ENCODE assay signal across 9 mouse cellular contexts in genomic region chr13:41339653-41340351, GRCm38 (mm10).
DNase-seq lines count a peak whose midpoint lies in the region; ATAC-seq and TF ChIP-seq lines count a peak whose summit lies in the region.
"Had no signal": no experiment of that assay in that cellular context is flagged by ENCODE, and none has a peak within 500 bp of the region (broad histone marks: within the 10 kb centered on the region; RNA-seq: fewer than 3 reads in every experiment).

No protein-coding gene starts in this region.

- no peak overlapping the region for H3K4me3 ChIP-seq in intestine, embryonic 15.5 days (replicated peaks)
- peak overlapping the region; percentile 26; the same call in 1 of the 2 replicates for H3K4me3 ChIP-seq in left cerebral cortex, adult 2 months
- H3K4me3 ChIP-seq in neural tube, embryonic 15.5 days (replicated peaks) = no peak overlapping the region
- H3K4me3 ChIP-seq: liver, embryonic 13.5 days had no signal

- 70% methylated on average over 22 of the region's 22 CpGs for WGBS in intestine, embryonic 15.5 days
- 65% methylated on average over 22 of the region's 22 CpGs for WGBS in neural tube, embryonic 15.5 days

- peaks cover 38% of the 10 kb centered on the region for H3K4me1 ChIP-seq in intestine, embryonic 15.5 days (replicated peaks)
- peaks cover 16% of the 10 kb centered on the region for H3K4me1 ChIP-seq in neural tube, embryonic 15.5 days

- no peak overlapping the region for H3K4me2 ChIP-seq in intestine, embryonic 15.5 days (replicated peaks)
- peak overlapping the region; percentile 22; the same call in 1 of the 2 replicates for H3K4me2 ChIP-seq in neural tube, embryonic 15.5 days
- H3K4me2 ChIP-seq: liver, embryonic 13.5 days had no signal

- no peak for ATAC-seq in intestine, embryonic 15.5 days
- peak; percentile 76 for ATAC-seq in neural tube, embryonic 15.5 days (ENCODE audit: low FRiP score)
- no peak for ATAC-seq in inflammation-experienced regulatory T-cells, adult 6 months

- TF ChIP-seq CTCF in left cerebral cortex, adult 2 months (IDR thresholded peaks at IDR 0.05) = no peak

- no peaks in the 10 kb centered on the region for H3K27me3 ChIP-seq in intestine, embryonic 15.5 days (replicated peaks)
- no peaks in the 10 kb centered on the region for H3K27me3 ChIP-seq in neural tube, embryonic 15.5 days (replicated peaks)
- H3K27me3 ChIP-seq: liver, embryonic 13.5 days had no signal

- peaks cover 3% of the 10 kb centered on the region; the same call in 1 of the 2 replicates for H3K36me3 ChIP-seq in intestine, embryonic 15.5 days
- H3K36me3 ChIP-seq in neural tube, embryonic 15.5 days = no peaks in the 10 kb centered on the region
- H3K36me3 ChIP-seq: liver, embryonic 13.5 days had no signal

- H3K27ac ChIP-seq in intestine, embryonic 15.5 days = peak overlapping the region; percentile 54
- peak overlapping the region; percentile 6; the same call in 1 of the 2 replicates for H3K27ac ChIP-seq in left cerebral cortex, adult 2 months
- H3K27ac ChIP-seq in neural tube, embryonic 15.5 days (replicated peaks) = peak overlapping the region; percentile 77
- H3K27ac ChIP-seq: liver, embryonic 13.5 days had no signal

- no peaks in the 10 kb centered on the region for H3K9me3 ChIP-seq in intestine, embryonic 15.5 days
- no peaks in the 10 kb centered on the region for H3K9me3 ChIP-seq in neural tube, embryonic 15.5 days (replicated peaks)
- H3K9me3 ChIP-seq: liver, embryonic 13.5 days had no signal

- H3K9ac ChIP-seq in intestine, embryonic 15.5 days = no peak overlapping the region
- no peak overlapping the region for H3K9ac ChIP-seq in neural tube, embryonic 15.5 days (replicated peaks)
- H3K9ac ChIP-seq: liver, embryonic 13.5 days had no signal

- intact Hi-C loops in left cerebral cortex, adult 2 months (cut with DNase I) = loop anchor here (1.0 kb wide), 2 partner anchors 18 to 105 kb away; no protein-coding TSS in a partner anchor

- peak; percentile 25 for DNase-seq in ovary, postnatal 36 days (ENCODE audit: low spot score)
- DNase-seq in ovary, postnatal 10 days (ENCODE audit: low spot score) = no peak
- DNase-seq in frontal cortex, postnatal 10 days (ENCODE audit: low spot score in 2 of 2) = peak; percentile 63 to 74
- DNase-seq in left cerebral cortex, adult 2 months (ENCODE audit: extremely low spot score in 1 of 2, low spot score in 2 of 2) = peak; percentile 47 to 50
- no peak for DNase-seq in spleen, postnatal 36 days (ENCODE audit: low spot score in 2 of 2)
- DNase-seq: liver, embryonic 13.5 days had no signal

Comparison
In these comparisons a context has a peak if more than half of its experiments do, and no peak if none do; other contexts are left out.
1. DNase-seq: peak in ovary, postnatal 36 days (single experiment), frontal cortex, postnatal 10 days (2 of 2) and left cerebral cortex, adult 2 months (2 of 2); none in ovary, postnatal 10 days (single experiment) and spleen, postnatal 36 days (0 of 2).
2. H3K27ac ChIP-seq: peak in every context shown above with its lines; median percentile 77 in neural tube, embryonic 15.5 days; 54 in intestine, embryonic 15.5 days; 6 in left cerebral cortex, adult 2 months.